Mouse (Mus musculus) embryo, embryonic 11.5 days (tissue): Measurements from ENCODE around the gene Gm29427.
"Not testable (repeated sequence)": the region's sequence is repeated elsewhere in the genome, so short reads cannot be mapped to it uniquely, and the experiment has no call there.

Source experiments
- DNase-seq: peaks from one replicate; pipeline ENCODE4 v3.0.0-alpha.2; 2012; ENCODE audit warnings: low read depth, low spot score

The Gm29427 gene

DNA sequence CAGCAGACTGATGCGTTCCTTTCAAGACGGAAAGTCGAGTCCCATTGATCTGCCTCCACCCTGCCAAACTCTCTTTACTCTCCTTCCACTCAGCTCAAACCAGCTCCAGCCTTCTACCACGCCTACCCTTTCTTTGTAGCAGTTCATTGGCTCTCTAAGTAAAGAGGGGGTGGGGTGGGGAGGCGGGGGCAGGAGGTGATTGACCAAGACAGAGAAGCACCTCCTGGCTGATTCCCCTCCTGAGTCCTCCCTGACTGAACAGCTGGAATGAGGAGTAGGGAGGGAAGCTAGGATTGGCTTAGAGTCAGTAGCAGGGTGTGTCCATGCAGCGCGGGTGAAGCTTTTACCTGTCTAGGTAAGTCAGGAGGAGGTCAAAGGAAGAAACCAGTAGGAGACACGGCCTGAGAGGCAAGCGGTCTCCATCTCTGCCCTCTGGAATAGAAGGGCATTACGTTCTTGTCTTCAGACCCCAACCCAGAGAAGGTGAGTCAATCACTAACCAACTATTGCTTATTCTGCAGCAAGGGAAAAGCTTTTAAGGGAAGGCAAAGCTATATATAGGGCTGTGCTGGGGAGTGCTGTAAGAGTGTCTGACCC lies 16.2 kb upstream of the Gm29427 start, which contains the start of gene AA986860:
Gene AA986860 (plus strand): TSS at position 236 of the 597 bp plus-strand sequence.
- DNase-seq, result no peak

DNA sequence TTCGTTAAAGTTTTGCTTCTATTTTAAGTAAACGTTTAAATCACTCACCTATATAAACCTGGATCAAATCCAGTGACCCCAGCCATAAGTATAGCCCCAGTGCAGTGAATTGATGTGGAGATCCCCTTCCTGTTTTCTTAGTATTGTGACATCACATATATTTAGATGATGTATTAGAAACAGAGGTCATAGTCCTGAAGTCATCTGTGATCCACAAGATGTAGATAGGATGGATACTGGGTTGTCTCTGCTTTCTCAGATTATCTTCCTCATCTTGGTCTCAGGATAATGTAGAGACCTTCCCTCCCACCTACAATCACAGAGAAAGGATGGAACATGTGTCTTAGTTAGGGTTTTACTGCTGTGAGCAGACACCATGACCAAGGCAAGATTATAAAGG lies 13.6 kb upstream of the Gm29427 start, which contains the start of gene Pfkfb2:
Gene Pfkfb2 (minus strand): TSS at position 101 of the 400 bp plus-strand sequence.
- no peak for DNase-seq

DNA sequence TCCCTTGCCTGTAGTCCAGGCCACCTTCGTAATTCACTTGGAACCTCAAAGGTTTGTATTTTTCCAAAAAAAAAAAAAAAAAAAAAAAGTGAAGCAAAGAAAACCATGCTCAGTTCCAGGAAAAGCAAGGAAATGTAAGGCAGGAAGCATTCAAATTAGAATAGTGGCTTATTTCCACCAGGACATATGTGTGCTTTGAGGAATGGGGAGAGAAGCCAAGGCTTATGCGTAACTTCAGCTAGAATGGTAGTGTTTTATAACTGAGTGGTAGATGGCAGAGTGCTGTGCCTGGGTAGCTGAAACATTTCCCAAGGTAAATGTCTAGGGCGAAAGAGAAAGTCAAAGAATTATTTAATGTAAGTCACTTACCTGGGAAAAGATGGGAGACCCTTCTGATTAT lies 13.1 kb upstream of the Gm29427 start:
- DNase-seq, result no peak

DNA sequence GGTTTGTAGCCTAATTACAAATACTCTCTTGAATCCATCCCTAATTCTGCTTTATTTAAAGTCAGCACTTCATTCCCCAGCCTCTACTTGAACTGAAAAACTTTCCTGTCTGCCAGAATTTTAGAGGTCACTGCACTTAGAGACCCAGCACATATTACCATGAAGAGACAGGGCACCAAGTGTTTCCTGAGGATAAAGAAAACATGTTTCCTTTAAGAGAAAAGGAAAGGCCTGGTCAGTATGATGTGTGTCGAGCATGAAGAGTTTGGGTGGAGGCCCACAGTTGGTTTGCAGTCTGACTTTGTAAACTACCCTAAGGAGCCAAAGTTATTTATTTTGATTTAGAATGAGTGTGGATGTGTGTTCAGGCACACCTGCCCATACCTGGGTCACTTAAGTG lies 12.5 kb upstream of the Gm29427 start:
- no peak for DNase-seq

DNA sequence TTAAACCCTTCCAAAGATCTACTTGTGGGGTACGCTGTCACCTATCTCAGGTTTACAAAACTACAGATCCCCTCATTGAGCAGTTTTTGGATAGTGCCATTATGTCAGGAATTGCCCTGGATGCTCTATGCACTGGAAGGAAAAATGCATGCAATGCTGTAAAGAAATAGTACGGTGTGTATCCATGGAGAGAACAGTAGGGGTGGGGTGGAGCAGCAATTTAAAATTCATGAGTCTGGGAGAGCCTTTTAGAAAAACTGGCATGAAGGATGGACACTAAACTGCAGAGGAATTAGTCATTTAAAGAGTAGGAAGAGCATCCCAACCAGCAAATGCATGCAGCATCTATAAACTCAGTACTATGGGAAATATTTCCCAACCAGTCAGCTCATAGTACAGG lies 10.8 kb upstream of the Gm29427 start:
- DNase-seq, result no peak

DNA sequence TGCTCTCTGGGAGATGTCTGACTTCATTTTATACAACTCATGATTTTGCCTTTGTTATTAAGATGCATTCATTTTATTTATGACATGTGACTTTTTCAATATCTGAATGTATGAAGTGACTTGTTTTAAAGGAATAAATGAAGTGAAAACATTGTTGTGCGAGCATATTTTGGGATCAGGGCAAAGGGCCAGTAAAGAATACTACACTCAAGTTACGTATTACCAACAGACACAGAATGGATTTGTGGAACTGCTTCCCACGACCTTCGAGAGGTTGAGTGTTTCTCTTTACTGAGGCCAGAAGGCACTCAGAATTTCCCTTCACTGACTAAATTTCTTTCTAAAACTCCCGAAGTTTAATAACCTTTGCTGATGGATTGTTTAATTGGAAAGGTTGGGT lies 8.6 kb upstream of the Gm29427 start:
- DNase-seq, result no peak

DNA sequence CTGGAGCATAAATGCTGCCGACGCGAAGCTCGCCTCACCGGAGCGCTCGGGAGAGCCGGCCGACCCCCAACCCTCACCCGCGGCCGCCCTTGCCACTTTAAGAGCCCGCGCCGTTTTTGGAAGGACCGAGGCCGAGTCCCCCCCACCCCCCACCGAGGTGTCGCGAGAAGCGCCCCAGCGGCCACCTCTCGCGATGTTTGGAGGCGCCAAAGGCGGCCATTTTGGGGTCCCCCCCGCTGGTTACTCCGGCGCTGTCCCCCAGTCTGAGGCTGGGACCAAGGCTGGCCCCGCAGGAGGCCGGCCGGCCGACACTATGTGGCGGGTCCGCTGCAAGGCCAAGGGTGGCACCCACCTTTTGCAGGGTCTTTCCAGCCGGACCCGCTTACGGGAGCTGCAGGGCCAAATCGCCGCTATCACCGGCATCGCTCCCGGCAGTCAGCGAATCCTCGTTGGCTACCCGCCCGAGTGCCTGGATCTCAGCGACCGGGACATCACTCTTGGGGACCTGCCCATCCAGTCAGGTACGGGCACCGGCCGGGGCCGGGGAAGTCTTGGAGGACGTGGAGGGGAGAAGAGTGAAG lies 1.8 kb upstream of the Gm29427 start, which contains the start of gene Yod1:
Gene Yod1 (plus strand): TSS at position 37 of the 581 bp plus-strand sequence.
- peak; percentile 86 for DNase-seq

DNA sequence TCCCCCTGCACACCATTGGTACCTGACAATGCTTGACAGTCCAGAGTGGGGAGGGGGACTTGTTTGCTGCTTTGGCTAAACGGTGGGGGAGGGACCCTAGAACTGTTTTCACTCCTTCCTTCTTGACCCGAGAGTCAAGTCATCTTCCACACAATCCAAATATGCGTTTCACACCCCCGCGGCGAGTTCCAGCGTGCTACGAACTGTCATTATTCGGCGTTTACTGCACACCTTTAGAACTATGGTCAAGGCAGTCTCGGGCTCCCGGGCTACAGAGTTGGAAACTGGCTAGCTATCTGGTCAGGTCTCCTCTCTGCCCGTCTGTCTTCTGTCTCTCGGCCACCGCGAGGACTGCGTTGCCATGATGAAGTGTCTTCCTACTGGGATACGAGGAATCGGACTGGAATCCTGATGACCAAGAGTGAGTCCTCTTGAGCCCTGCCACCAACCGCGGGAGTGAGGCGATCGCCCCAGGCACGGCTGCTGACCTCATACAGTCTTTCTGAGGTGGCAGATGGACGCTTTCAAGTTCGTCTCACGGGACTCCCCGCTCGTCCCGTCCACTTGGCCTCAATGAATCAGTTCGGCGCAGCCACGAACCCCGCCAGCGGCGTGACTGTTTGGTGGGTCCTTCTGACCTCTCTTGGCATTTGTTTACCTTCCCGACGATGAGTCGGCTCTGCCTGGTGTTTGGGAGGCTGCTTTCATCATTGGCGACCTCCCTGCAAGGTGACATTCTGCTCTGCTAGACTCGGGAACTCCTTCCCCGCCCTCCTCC lies 1.1 kb upstream of the Gm29427 start:
- DNase-seq, result no peak

DNA sequence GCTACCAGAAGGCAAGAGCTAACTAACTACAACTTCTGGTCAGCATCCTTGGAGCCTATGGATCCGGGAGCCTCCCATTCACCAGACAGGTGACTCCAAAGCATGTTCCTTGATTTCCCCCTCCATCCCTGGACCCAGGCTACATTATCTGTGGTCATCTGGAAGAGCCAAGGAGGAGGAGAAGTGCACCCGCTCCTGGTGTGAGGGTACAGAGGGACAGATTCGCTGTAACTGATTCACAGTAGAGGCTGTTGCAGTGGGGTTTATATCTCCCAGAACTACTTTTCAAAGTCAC lies 566 bp upstream of the Gm29427 start:
- no peak for DNase-seq

DNA sequence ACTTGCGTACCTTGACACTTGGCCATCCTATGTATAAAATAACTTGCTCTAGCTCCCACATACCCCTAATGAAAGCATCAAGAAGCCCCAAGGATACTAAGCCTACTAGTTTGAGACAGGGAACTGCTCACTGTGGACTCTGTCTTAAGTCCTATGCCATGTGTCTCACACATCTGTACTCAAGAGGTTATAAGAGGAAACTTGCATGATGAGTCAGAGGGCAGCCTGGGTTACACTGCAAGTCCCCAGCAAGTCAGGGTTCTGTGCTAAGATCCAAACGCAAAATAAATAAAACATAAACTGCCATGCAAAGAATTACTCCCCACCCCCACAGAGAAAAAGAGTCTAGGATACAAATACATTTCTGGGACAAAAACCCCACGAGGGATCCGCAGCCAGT lies 1.6 kb downstream of the Gm29427 start:
- no peak for DNase-seq

DNA sequence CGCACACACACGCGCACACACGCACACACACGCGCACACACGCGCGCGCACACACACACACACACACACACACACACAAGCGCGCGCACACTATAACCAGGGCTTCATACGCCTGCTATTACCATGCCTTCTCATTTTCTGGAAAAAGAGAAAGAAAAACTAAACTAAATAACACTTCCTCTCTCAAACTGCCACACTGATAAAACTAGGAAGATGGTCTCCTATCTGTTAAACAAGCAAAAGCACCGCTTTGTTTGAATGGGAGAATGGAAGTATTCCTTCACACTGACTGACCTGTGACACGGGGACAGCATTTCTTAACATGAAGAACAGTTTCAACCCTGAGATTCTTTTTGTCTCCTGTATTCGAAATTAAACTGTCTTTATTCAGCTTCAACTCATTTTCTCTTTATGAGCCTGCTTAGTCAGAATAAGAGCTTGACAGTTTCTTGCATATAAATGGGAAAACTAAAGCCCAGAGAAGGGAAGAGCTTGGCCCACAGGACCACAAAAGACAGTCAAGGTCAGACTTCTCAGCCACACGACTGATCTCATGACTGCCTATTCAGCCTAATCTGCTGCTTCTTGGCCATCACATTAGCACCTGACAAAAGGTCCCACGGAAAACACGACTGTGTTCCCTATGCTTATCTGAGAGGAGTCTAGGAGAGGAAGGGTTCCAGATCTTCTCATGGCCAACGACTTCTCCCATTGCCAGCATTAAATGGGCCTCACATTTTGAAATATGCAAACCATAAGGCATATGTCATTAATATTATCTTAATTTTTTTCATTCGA lies 5.1 kb downstream of the Gm29427 start:
- no peak for DNase-seq

DNA sequence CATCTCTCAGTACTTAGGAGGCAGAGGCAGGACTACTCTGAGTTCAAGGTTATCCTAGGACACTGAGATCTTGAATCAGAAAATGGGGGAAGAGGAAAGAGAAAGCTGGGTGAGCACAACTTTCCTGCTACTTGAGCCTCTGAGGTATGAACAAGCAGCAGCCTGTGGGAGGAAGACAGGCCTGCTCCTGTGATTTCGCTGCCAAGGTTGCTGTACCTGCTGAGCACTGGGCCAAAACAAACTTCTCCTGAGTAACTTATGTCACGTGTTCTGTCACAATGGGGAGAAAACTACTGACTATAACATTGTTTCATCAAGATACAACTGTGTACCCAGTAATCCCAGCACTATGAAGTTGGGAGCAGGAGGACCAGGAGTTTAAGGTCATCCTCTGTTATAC lies 12.0 kb downstream of the Gm29427 start:
- DNase-seq, result no peak

DNA sequence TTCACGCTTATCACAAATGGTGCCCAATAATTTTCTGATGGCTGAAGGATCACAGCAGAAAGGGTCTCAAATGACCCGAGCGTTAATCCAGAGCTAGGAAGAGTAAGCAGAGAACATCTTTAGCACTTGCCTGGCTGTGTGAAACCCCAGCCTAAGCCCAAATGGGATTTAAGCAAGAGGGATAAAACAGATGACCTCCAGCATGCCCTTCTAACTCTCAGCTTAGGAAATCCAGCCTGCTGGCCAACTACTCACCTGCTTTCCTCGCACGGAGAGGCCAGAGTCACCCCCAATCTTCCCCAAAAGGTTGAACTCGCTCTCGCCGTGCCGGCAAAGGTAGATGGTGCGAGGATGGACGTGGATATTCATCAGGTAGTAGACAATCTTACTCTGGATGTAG lies 13.6 kb downstream of the Gm29427 start:
- no peak for DNase-seq

DNA sequence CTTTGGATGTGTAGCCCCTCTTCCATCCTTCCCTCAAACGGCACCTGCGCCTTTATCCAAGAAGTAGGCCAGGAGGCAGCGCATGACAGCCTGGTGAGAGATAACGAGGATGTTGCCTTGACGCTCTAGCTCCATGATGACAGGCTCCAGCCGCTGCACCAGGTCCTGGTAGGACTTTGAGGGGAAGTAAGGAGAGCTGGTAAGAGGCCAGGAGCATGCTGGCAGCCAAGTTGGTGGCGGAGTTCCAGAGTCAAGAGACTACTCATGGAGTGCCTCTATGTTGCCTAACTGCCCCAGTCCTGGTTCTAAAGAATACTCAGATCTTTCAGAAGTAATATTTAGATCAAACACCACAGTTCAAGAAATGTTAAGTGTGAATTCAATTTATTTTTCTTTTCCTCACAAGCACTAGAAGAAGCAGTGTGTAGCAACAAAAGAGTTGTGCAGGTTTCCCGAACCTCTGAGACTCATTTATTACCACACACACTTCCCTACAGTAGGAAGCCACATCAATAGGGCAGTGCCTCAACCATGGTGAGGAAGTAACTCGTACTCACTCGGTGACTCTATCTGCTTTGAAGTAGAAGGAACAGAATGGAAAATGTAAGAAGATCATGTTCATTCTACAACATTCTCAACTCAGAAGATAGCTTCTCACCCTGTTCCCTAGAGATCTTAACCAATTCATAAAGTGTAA lies 15.5 kb downstream of the Gm29427 start:
- DNase-seq, result no peak

DNA sequence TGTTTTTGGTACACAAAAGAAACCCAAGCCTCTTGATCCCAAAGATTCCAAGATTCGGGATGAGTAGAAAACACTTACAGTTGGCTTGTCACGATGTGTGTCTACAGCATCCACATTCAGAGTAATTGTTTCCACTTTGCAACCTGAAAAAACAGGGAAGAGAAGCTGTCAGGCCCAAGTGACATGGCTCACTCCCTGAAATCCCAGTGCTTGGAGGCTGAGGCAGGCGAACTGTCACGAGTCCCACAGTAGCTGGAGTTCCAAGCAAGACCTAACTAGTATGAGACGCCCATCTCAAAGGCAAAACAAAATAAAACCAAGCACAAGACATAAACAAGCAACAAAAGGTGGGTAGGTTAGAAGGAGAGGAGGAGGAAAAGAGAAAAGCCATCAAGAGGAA lies 17.0 kb downstream of the Gm29427 start:
- DNase-seq, result no peak

DNA sequence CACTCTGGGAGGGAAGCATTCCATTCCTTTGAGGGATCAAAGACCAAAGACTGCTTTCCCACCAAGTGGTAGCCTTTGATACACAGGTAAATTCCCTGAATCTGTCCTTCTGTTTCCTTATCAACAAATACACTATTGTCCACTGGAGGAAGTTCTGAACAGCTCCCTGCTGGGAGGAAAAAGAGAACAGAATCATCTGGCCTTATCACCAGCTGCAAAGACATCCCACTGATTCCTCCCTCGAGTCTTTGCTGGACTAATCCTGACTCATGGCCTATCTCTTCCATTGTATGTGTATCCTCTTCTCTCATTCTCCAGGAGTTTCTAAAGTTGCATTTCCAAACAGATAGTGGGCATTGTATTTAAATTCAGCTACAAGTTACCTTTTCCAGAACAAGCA lies 31.7 kb downstream of the Gm29427 start:
- DNase-seq, result no peak

DNA sequence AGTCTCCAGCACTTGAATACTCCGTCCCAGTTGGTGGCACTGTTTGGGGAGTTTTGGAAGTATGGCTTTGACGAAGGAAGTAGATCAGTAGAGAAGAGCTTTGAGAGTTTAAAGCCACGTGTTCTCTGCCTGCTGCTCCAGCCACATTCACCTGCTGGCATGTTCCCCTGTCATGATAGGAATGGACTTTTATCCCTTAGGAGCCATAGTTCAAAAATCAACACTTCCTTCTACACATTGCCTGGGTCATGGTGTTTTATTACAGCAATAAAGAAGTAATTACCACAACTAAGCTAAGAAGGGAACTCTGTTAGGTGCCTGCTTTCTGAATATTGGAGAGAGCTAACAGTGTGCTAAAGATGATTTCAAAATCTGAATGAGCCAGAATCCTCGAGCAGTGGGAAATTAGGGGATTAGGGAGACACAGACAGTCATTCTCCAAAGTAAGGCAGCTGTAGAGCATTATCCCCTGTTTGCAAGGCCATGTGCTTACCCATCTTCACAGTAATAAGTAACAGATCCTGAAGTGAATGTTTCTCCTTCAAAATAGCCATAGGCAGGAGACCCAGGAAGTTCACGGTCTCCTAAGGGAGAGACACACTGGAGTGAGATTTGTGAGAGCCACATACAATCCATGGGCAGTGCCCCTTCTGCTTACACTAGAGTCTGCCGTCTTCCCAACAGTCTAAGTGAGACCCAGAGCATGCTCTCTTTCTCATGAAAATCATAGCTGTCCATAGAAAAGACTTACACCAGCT lies 33.8 kb downstream of the Gm29427 start:
- no peak for DNase-seq

DNA sequence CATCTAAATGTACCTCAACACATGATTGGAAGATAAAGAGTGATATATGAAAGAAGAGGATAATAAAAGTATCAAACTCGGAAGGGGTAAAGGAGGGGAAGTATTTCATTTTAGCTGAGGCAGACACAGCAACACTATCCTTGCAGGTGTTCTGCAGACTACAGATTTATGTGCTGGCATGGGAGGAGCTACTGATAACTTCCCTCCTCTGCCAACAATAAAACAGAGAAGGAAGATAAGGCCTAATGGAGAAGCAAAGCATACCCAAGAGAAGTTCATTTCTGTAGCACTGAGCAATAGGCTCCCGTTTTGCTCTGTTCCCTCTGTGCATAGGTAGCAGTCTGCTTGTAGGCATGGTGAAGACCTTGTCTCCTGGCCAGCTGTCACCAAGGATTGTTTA lies 34.5 kb downstream of the Gm29427 start:
- no peak for DNase-seq

DNA sequence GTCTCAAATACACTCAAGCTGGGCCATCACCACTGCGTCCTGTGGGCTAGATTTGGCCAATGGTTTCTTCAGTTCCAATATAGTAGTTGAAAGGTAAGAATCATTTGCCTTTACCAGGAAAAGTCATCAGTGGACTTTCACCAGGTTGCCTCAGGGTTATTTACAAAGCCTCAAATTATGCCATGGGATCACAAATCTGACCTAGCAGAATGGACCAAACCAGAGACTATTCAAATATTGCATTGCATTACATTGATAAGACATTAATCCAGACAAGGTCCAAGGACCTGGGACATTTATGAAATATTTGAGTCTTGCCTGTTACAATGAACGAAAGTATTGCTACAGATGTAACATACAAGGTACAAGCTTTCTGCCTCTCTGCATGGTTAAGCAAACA lies 37.0 kb downstream of the Gm29427 start:
- DNase-seq, result no peak

DNA sequence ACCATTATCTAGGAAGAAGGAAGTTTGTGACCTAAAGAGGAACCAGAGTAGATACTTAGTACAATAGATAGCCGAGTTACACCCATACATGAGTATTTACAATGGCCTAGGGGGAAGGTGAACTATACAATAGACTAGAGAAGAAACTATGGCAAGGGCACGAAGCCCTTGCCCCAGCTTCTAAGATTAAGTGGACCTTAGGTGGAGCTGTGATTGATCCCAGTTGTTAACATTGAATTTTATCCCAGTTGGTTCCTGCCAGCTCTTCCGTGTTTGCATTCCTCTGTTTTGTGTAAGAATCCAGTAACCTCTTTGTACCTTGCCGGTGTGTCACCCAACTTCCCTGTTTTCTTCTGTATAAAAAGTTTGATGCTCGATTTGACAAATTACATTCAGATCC lies 52.0 kb downstream of the Gm29427 start:
- DNase-seq, result not testable (repeated sequence)

DNA sequence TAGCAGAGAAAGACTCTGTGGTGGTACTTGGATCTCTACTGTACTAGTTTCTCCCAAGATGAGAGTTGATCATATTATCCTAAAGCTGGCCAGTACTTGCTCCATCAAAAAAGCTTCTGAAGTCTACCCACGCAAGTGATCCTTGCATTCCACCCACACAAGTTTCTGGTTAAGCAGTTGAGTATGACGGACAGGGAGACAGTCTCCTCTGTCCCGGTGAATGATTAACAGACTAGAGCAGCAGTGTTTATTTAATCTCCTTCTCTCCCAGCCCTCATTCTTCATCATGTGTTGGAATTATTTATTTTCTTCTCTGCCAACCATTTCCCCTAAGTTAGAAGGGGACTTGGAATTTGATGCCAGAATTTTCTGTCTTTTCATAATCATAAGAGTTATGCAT lies 54.1 kb downstream of the Gm29427 start, which contains the start of gene C4bp:
Gene C4bp (minus strand): TSS at position 179 of the 400 bp plus-strand sequence.
- DNase-seq, result no peak
